Mouse (Mus musculus) layer of hippocampus, postnatal 25 days (tissue): ENCODE data around the gene Zfp385a. TPM values are rescaled to one million over a fixed set of nuclear protein-coding genes. Genes with fewer than 3 reads are reported as not detected.

Experiments used
- DNase-seq, 2 experiments: peaks; one replicate each; pipeline ENCODE4 v3.0.0; 2022; ENCODE audit warnings: mixed read lengths in 2 of 2, low spot score in 1 of 2; ENCODE audit errors: extremely low spot score in 1 of 2
- total RNA-seq, 2 experiments: library from RNA; stranded (reverse); gene quantifications; 2 replicates each; pipeline ENCODE4 v1.2.3; 2021

The Zfp385a gene
- total RNA-seq, 2 experiments from 2014 or later = 40.7 to 45.0 TPM

- no peak for DNase-seq
Measured at GRCm38 (mm10) chr15:103339166-103339960, 530 bp downstream of the Zfp385a start.

GRCm38 (mm10) chr15:103338829-103339165 lies 1.1 kb downstream of the Zfp385a start:
- DNase-seq = no peak

- no peak for DNase-seq
Measured at GRCm38 (mm10) chr15:103336996-103337667, 2.8 kb downstream of the Zfp385a start.

GRCm38 (mm10) chr15:103335488-103336235 lies 4.2 kb downstream of the Zfp385a start:
- DNase-seq = no peak

GRCm38 (mm10) chr15:103335040-103335439 lies 4.9 kb downstream of the Zfp385a start:
- DNase-seq = no peak

- DNase-seq = no peak
Measured at GRCm38 (mm10) chr15:103334194-103334593, 5.7 kb downstream of the Zfp385a start.

- DNase-seq = no peak
Measured at GRCm38 (mm10) chr15:103333738-103334137, 6.2 kb downstream of the Zfp385a start.

- DNase-seq = no peak
Measured at GRCm38 (mm10) chr15:103333081-103333615, 6.7 kb downstream of the Zfp385a start.

GRCm38 (mm10) chr15:103323455-103324247 lies 16.2 kb downstream of the Zfp385a start:
- DNase-seq = peak; percentile 75 to 80

GRCm38 (mm10) chr15:103323070-103323454 lies 16.8 kb downstream of the Zfp385a start:
- DNase-seq = peak in 1 of 2 experiments; percentile 53

GRCm38 (mm10) chr15:103322396-103322795 lies 17.5 kb downstream of the Zfp385a start:
- DNase-seq = no peak

GRCm38 (mm10) chr15:103321076-103321475 lies 18.8 kb downstream of the Zfp385a start:
- no peak for DNase-seq

- no peak for DNase-seq
Measured at GRCm38 (mm10) chr15:103318201-103318816, 21.6 kb downstream of the Zfp385a start.

- no peak for DNase-seq
Measured at GRCm38 (mm10) chr15:103317731-103318130, 22.2 kb downstream of the Zfp385a start.

GRCm38 (mm10) chr15:103317120-103317519 lies 22.8 kb downstream of the Zfp385a start:
- no peak for DNase-seq

GRCm38 (mm10) chr15:103315979-103316776 lies 23.7 kb downstream of the Zfp385a start:
- no peak for DNase-seq

GRCm38 (mm10) chr15:103315011-103315502 lies 24.8 kb downstream of the Zfp385a start:
- DNase-seq = peak; percentile 49 to 66

- DNase-seq = no peak
Measured at GRCm38 (mm10) chr15:103314181-103314580, 25.7 kb downstream of the Zfp385a start.
